Mouse (Mus musculus) forebrain, embryonic 14.5 days (tissue): ENCODE results near the gene Otulinl. TPM values are rescaled to one million over a fixed set of nuclear protein-coding genes. Genes with fewer than 3 reads are reported as not detected.

ENCODE experiments used
- ATAC-seq: fragments of 200-750 bp; cut with Nextera tagmentation; 2 replicates; pipeline ENCODE4 v1.8.0; 2017; ENCODE audit warnings: mild to moderate bottlenecking, moderate library complexity
- DNase-seq: peaks from one replicate; pipeline ENCODE4 v3.0.0-alpha.2; 2015; ENCODE audit warnings: low spot score
- H3K27ac ChIP-seq: fragments of 300-500 bp; sonication (generic); 2 replicates; pipeline ENCODE4 v1.5.1; 2014; ENCODE audit warnings: low read depth, mild to moderate bottlenecking, control low read depth, low read length, moderate library complexity
- H3K27me3 ChIP-seq: fragments of 300-500 bp; sonication (generic); replicated peaks from 2 replicates; pipeline ENCODE4 v1.6.1; 2014; ENCODE audit warnings: low read length, control low read depth, mixed read lengths; ENCODE audit not compliant: control insufficient read depth, insufficient read depth
- H3K36me3 ChIP-seq: fragments of 300-500 bp; sonication (generic); 2 replicates; pipeline ENCODE4 v1.6.1; 2014; ENCODE audit warnings: low read length, control low read depth; ENCODE audit not compliant: control insufficient read depth, insufficient read depth
- H3K4me1 ChIP-seq: fragments of 300-500 bp; sonication (generic); 2 replicates; pipeline ENCODE4 v1.6.1; 2014; ENCODE audit warnings: antibody characterized with exemption, low read length, control low read depth; ENCODE audit not compliant: control insufficient read depth, insufficient read depth
- H3K4me2 ChIP-seq: fragments of 300-500 bp; sonication (generic); 2 replicates; pipeline ENCODE4 v1.6.1; 2014; ENCODE audit warnings: mild to moderate bottlenecking, control low read depth, low read length
- H3K4me3 ChIP-seq: fragments of 300-500 bp; sonication (generic); 2 replicates; pipeline ENCODE4 v1.5.1; 2014; ENCODE audit warnings: low read depth, low read length, control low read depth
- H3K9ac ChIP-seq: fragments of 300-500 bp; sonication (generic); 2 replicates; pipeline ENCODE4 v1.6.1; 2014; ENCODE audit warnings: mild to moderate bottlenecking, low read length, control low read depth, moderate library complexity
- H3K9me3 ChIP-seq: fragments of 300-500 bp; sonication (generic); replicated peaks from 2 replicates; pipeline ENCODE4 v1.6.1; 2016; ENCODE audit warnings: low read length, control low read depth, mixed read lengths; ENCODE audit not compliant: control insufficient read depth
- WGBS: fragments of 180-500 bp; shearing (Covaris S2); extraction: QIAGEN DNeasy Blood & Tissue Kit; methylation state at CpG from one replicate; pipeline ENCODE4 v1.1.7; 2014; 5-methylcytosine and 5-hydroxymethylcytosine counted together
- polyA plus RNA-seq: library from polyadenylated mRNA; unstranded; fragments of >200 nt; fragmentation: Nextera tagmentation; extraction: Ambion mirVana; gene quantifications from 2 replicates; pipeline ENCODE4 v1.2.1, GENCODE M21; 2014

Otulinl gene
- polyA plus RNA-seq, 1 experiment from 2014 or later, result 13.2 TPM

DNA sequence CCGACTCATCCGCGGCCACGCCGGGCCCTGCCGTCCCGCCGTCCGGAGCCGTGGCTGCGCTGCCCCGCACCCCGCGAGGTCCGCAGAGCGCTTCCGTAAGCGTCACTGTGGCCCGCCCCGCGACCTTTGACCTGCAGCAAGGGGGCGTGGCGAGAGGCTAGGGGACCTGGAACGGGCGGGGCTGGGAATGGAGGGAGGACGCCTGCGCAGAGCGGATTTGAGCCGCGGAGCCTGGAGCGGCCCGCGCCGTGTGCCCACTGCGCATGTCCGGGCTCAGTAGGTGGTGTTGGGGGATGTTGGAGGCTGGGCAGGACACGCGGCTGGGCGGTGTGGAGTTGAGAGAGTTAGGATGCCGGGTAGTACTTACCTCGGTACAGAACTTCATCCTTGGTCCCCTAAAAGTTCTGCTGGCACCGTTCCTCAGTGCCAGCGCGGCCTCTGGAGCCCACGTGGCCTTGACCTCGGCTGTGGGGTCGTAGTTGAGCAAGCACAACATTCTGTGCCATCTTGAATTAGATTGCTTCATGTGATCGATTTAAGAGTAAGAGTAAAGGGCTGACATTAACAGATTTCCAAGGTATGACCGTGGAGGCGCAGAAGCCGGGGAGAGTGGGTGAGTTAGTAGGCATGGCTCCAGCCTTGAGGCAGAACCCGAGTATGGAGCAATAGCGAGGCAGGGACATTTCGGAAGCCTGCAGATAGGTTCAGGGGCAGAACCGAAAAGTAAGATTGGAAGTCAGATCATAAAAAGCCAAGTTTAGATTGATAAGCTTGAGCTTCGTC is 50.6 kb downstream of the Otulinl start, which contains the start of gene Otulin:
Gene Otulin, minus strand, starts transcription at position 93 of the 783 bp plus-strand sequence.
- peaks cover 9% of the 10 kb centered on the region; the same call in 1 of the 2 replicates for H3K36me3 ChIP-seq
- peak within 1 kb of the TSS; percentile 78 for H3K9ac ChIP-seq
- peaks cover 15% of the 10 kb centered on the region for H3K4me1 ChIP-seq
- WGBS, result 6% methylated on average over 56 of the region's 56 CpGs
- no peaks in the 10 kb centered on the region for H3K27me3 ChIP-seq
- peak within 1 kb of the TSS; percentile 85 for H3K4me2 ChIP-seq
- H3K4me3 ChIP-seq, result peak within 1 kb of the TSS; percentile 84
- no peaks in the 10 kb centered on the region for H3K9me3 ChIP-seq
- peak within 1 kb of the TSS; percentile 58 for H3K27ac ChIP-seq
- DNase-seq, result peak; percentile 98
- ATAC-seq, result peak; percentile 98

DNA sequence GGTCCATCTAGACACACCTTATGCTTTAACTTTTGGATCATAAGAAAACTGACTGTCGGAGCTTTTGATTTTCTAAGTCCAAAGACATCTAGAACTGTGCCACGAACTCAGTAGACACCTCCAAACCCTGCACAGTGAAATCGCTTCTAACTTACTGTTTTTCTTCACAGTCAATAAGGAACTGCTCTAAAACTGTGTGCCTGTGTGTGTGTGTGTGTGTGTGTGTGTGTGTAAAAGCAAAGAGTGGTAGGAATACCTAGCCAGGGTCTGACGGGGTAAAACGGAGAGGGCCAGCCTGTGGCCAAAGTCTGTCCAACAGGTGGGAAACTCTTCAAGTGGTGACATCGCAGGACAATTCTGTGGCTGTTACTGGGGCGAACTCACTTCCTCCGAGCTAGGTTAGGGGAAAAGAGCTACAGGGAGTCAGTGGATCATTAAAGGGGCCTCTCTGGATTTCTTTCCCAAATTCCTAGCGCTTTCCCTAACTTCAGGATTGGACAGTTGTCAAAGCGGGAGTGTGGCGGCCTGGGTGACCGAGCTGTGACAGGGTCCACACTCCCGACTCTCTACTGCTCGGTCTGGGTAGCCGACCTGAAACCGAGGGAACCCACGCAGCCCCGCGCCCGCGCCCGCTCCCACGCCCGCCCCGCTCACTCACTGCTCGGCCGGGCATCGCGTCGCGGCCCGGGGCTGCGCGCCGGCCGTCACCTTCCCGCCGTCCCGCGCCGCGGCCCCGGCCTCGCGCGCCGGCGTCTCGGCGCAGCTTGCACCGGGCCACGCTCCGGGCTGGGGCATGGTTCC is 51.4 kb downstream of the Otulinl start:
- peak; percentile 78 for ATAC-seq
- Histone ChIP-seq H3K4me2 (peak overlapping the region; percentile 85), H3K27me3 (no peaks in the 10 kb centered on the region), H3K4me3 (peak overlapping the region; percentile 84), H3K9ac (peak overlapping the region; percentile 78), H3K27ac (peak overlapping the region; percentile 58), H3K4me1 (peaks cover 15% of the 10 kb centered on the region), H3K9me3 (no peaks in the 10 kb centered on the region), H3K36me3 (peaks cover 14% of the 10 kb centered on the region; the same call in 1 of the 2 replicates)
- WGBS, result under 1% methylated on average over 51 of the region's 53 CpGs
- DNase-seq, result peak; percentile 16

- DNase-seq, result no peak
- 60% methylated on average over 4 of the region's 4 CpGs for WGBS
- Histone ChIP-seq H3K4me2 (peak overlapping the region; percentile 85), H3K4me3 (peak overlapping the region; percentile 84; the same call in 1 of the 2 replicates), H3K27me3 (no peaks in the 10 kb centered on the region), H3K4me1 (peaks cover 15% of the 10 kb centered on the region), H3K27ac (no peak overlapping the region), H3K9ac (peak overlapping the region; percentile 21; the same call in 1 of the 2 replicates), H3K9me3 (no peaks in the 10 kb centered on the region), H3K36me3 (peaks cover 14% of the 10 kb centered on the region; the same call in 1 of the 2 replicates)
- no peak for ATAC-seq
Measured at GRCm38 (mm10) chr15:27629046-27629445, 52.3 kb downstream of the Otulinl start.

- H3K27ac ChIP-seq, result no peak overlapping the region
- ATAC-seq, result no peak
- H3K9ac ChIP-seq, result no peak overlapping the region; the same call in 1 of the 2 replicates
- H3K4me1 ChIP-seq, result peaks cover 15% of the 10 kb centered on the region
- 90% methylated on average over 9 of the region's 9 CpGs for WGBS
- H3K27me3 ChIP-seq, result no peaks in the 10 kb centered on the region
- H3K36me3 ChIP-seq, result peaks cover 15% of the 10 kb centered on the region; the same call in 1 of the 2 replicates
- H3K4me2 ChIP-seq, result no peak overlapping the region
- H3K4me3 ChIP-seq, result no peak overlapping the region
- no peaks in the 10 kb centered on the region for H3K9me3 ChIP-seq
- DNase-seq, result no peak
Measured at GRCm38 (mm10) chr15:27627794-27628193, 53.6 kb downstream of the Otulinl start.

DNA sequence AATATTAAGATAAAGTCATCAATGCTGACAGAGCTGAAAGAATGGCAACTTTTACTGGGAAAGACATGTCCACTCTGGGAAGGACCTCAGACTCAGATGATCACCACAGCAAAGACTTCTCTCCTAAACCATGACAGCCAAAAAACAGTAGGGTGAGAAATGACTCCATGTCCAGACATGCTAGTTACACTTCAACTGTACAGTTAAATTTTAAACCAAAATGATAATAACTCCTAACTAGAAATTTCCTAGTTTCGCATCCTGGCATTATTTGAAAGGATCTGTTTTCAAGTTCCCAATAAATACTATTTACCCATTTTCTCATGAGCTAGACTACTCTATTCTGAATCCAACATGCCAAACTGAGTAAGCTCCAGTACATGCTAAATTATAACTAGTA is 55.1 kb downstream of the Otulinl start:
- no peak overlapping the region for H3K9ac ChIP-seq
- H3K4me2 ChIP-seq, result no peak overlapping the region
- 91% methylated on average over 1 of the region's 1 CpGs for WGBS

DNA sequence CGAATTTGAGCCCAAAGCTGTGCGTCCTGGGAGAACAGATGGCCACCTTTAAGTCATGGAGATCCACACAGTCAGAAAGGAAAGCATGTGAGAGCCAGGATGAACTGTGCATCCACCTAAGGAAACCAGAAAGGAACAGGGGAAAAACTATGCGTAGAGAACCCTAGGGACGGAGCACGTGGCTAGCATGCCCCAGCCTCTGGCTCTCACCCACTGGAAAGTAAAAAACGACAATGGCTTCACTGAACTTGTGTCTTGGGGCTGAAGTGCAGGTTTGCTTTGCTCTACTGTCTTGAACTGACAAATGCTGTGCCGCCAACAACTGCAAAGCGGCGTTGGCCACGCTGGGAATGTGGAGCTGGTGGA is 55.5 kb downstream of the Otulinl start:
- Histone ChIP-seq H3K4me3 (no peak overlapping the region), H3K27ac (no peak overlapping the region), H3K9me3 (no peaks in the 10 kb centered on the region)

More for the DNA sequence above, 55.1 kb downstream of the Otulinl start:
- Histone ChIP-seq H3K4me3 (no peak overlapping the region), H3K27ac (no peak overlapping the region), H3K9me3 (no peaks in the 10 kb centered on the region), H3K36me3 (peaks cover 20% of the 10 kb centered on the region; the same call in 1 of the 2 replicates), H3K27me3 (no peaks in the 10 kb centered on the region), H3K4me1 (peaks cover 15% of the 10 kb centered on the region)
- ATAC-seq, result no peak
- DNase-seq, result no peak

GRCm38 (mm10) chr15:27625014-27625889 is 56.1 kb downstream of the Otulinl start:
- H3K27me3 ChIP-seq, result no peaks in the 10 kb centered on the region
- no peak for ATAC-seq
- WGBS, result 93% methylated on average over 13 of the region's 13 CpGs
- H3K9me3 ChIP-seq, result no peaks in the 10 kb centered on the region
- DNase-seq, result no peak
- peaks cover 15% of the 10 kb centered on the region for H3K4me1 ChIP-seq
- H3K9ac ChIP-seq, result no peak overlapping the region
- H3K4me2 ChIP-seq, result no peak overlapping the region
- H3K36me3 ChIP-seq, result peaks cover 25% of the 10 kb centered on the region; the same call in 1 of the 2 replicates
- H3K4me3 ChIP-seq, result no peak overlapping the region
- no peak overlapping the region for H3K27ac ChIP-seq

More for the DNA sequence above, 55.5 kb downstream of the Otulinl start:
- no peak overlapping the region for H3K4me2 ChIP-seq
- H3K36me3 ChIP-seq, result peaks cover 24% of the 10 kb centered on the region; the same call in 1 of the 2 replicates
- DNase-seq (no peak), ATAC-seq (no peak)
- no peak overlapping the region for H3K9ac ChIP-seq
- WGBS, result 87% methylated on average over 10 of the region's 10 CpGs
- peaks cover 15% of the 10 kb centered on the region for H3K4me1 ChIP-seq
- H3K27me3 ChIP-seq, result no peaks in the 10 kb centered on the region

GRCm38 (mm10) chr15:27623286-27623685 is 58.1 kb downstream of the Otulinl start:
- no peak for ATAC-seq
- peaks cover 34% of the 10 kb centered on the region for H3K36me3 ChIP-seq

More at GRCm38 (mm10) chr15:27623286-27623685, 58.1 kb downstream of the Otulinl start:
- Histone ChIP-seq H3K9me3 (no peaks in the 10 kb centered on the region), H3K27ac (no peak overlapping the region), H3K27me3 (no peaks in the 10 kb centered on the region), H3K4me3 (no peak overlapping the region), H3K9ac (no peak overlapping the region), H3K4me1 (no peaks in the 10 kb centered on the region), H3K4me2 (no peak overlapping the region)
- DNase-seq, result no peak
- WGBS, result 92% methylated on average over 6 of the region's 6 CpGs
